Mouse (Mus musculus) R1 (cell line): ENCODE measurements at regions not wholly inside any gene's neighbourhood (a gene's known extent, or its start where the extent isn't known, plus 50 kb on each side); places are given as distances from the start of the nearest gene placed in this dataset.
A peak's percentile ranks its signal among the peaks of the same experiment; 100 is the strongest.

Experiments
- DNase-seq: peaks from one replicate; pipeline ENCODE4 v3.0.0-alpha.2; 2018; ENCODE audit warnings: low read depth, low spot score

DNA sequence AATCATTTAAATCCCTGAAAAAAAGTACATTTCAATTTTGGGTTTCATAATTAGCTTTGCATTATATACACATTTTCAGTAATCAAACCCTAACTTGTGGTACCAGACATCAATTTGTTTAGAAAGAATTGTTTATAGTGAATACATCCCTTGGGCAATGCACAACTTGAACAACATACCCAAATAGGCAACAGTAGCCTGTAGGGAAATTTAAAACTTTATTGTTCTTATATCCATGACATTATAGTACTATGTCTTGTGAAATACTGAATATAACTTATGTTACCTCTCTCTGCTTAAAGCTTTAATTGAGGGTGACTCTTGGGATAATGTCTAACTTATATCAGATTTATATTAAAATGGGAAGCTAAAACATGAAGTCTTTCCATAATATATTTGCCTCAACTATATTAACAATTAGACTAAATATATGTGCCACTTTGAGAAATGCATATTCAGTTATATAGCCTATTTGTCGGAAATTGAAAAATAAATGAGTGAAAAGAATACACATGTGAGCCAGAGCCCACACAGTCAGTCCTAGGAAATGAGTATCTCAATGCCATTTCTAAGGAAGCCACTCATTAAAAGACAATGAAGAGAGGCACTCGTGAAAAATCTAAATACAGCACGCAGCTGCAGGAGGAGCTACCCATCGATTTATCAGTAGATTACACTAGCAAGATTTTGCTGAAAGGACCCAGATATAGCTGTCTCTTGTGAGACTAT lies 458.1 kb upstream of the Slitrk6 start:
- no peak for DNase-seq

DNA sequence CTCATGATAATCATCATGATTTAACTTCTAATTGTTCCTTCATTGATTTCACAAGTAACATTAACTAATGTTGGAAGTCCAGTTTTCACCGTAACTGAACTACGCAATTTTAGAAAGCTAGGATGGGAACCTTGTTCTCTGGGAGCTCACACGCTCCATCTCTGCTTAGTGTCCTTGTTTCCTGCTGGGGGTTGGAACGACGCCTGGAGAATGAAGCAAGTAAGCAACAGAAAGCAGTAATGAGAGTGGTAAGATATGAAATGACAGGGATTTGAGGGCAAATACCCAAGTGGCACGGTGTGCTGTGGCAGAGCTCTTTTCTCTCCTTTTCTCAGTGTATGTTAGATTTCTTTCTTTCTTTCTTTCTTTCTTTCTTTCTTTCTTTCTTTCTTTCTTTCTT lies 448.0 kb upstream of the Slitrk5 start:
- no peak for DNase-seq

GRCm38 (mm10) chr14:111239121-111239520 lies 435.8 kb upstream of the Slitrk5 start:
- no peak for DNase-seq

DNA sequence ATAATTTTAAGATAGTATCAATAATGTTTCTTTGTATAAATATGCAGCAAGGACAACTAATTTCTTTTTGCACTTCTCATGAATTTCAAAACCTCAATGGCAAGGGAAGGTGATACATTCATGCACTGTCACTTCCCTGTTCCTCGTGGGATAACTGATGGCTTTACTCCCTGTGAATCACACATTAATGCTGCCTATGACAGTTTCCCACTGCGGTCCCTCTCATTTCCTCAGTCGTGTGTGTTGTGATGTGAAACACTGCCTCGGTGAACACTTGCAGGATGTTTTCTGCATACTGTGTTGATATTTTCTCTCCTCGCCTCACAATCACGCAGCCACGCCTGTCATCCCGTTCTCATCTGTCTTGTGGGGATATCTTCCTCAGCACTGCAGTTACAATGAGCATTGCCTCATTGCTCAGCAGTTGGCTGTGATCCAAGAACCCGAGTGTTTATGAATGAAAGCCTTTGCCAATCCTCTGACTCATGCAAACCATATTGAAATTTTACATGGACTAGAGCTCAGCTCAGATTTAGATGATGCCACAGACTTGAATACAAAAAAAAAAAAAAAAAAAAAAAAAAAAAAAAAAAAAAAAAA lies 425.4 kb upstream of the Slitrk5 start:
- DNase-seq, result no peak

DNA sequence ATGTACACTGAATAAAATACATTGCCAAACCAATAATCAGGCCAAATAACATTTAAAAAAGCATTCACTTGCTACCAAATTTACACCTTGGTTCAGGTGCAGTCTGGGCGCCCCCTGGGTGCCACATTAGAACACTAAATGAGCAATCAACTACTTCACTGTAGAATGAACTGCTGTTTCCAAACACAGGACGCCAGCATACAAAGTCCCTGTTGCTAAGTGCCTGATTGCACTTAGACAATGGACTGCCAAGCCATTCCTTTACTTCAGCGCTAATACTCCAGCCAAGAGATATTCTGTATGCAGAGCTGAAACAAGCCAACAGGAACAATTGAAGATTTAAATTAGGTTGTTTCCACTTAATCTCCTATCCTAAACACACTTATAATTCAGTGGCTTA lies 421.7 kb upstream of the Slitrk5 start:
- peak; percentile 14 for DNase-seq

DNA sequence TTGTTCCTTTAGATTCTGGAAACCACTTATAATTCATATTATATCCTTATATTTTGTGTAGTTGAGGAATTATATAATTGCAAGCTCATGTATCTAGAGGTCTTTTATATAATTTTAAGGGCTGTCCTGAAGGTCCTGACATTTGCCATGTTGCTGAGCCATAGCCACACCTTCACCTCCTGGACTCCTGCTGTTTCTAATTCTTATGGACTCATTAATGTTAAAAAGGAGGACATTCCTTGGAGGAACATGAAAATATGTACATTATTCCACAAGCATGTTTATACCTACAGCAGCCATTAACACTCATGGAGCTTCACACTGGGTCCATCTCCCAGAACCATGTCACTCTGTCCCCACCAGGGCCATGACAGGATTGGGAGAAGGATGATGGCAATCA lies 413.2 kb upstream of the Slitrk5 start:
- DNase-seq, result peak; percentile 83

DNA sequence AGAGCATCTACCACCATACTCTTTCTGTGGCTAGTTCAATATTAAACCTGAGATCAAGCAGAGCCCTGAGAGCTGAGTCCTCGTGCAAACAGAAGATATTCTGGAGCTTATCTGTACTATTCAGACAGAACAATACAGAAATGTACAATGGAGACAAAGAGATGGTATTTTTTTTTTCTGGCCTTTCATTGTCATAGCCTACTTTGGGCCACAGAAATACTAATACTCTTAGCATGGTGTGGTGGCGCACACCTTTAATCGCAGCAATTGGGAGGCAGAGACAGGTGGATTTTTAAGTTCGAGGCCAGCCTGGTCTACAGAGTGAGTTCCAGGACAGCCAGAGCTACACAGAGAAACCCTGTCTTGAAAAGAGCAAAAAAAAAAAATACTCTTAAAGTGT lies 404.7 kb upstream of the Slitrk5 start:
- DNase-seq, result no peak

DNA sequence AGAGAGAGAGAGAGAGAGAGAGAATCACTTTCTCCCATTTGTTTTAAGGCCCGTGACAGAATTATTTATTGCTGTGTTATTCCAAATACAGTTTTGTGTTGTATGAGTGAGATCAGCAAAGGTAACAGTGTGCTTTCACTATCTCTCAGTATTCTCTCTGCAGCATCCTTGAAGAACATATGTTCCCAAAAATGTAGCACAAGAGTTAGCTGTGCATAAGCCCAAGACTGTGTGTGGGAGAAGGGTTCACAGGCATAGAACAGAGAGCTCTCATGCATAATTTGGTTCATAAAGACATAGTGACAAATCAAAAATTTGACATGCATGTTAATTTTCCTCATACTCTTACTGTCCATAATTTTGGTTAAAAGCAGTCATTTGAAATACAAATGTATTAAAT lies 393.5 kb upstream of the Slitrk5 start:
- no peak for DNase-seq

GRCm38 (mm10) chr14:111283681-111284461 lies 391.0 kb upstream of the Slitrk5 start:
- peak; percentile 4 for DNase-seq

- no peak for DNase-seq
Measured at GRCm38 (mm10) chr14:111285981-111286380, 388.9 kb upstream of the Slitrk5 start.

DNA sequence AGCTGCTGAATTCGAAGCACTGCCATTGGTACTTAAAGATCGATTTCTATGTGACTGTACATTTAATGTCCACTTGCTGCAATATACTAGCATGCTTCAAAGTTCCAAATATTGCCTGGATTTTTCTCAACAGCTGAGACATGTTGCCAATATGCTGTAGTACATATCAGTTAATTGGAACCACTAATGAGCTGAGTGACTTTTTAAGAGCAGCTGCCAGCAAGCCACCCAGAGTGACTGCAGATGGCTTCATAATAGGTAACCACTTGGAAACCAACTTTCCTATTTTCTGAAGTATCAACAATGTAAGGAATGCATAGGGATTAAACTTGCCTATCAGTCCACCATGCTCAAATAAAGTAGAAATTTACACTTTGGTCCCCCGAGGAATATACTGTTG lies 379.4 kb upstream of the Slitrk5 start:
- DNase-seq, result no peak

DNA sequence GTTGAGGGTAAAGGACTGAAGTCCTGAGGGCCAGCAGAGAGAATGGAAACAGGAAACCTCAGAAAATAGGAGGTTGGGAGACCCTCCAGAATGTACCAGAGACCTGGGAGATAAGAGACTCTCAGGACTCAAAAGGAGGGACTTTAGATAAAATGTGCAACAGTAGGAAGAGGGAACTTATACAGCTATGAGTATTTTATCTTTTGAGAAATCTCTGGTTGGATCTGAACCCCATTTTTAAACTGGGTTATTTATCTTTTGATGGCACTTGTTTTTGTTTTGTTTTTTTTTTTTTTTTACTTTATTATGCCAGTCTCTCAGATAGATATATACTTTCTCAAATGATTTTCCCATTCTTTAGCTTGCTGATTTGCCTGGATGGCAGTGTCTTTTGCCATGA lies 377.1 kb upstream of the Slitrk5 start:
- DNase-seq, result no peak

DNA sequence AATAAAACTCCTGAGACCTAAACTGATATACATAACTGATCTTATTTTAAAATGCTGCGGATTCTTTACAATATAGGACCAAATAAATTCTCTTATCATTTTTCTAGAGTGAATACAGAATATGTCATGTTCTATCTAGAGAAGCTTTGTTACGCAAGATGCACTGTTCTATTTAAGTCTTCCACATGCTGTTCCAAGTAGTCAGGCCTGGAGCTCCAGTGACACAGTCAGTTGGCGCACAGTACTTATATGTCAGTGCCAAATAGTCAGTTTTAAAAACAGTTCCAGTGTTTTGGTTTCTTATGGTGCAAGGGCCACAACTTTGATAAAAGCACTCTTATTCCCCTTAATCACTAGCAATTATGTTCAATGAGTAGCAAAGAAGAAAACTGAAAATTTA lies 344.3 kb upstream of the Slitrk5 start:
- DNase-seq, result no peak

DNA sequence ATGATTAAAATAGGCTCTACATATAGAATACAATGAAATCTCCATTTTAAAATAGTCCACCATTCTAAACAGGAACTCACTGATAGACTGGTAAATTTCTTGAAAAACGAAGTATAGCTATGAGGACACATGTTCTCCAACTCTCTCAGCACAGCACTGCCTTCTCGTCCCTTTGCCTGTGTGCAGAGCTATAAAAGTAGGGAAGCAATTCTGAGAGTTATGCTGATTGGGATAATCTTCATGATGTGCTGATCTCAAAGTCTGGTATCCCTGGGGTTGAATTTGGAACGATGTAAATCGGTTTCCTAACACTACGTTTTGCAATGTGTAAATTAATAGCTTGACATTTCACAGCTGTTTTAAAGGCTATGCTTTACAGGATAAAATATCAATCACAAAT lies 321.4 kb upstream of the Slitrk5 start:
- no peak for DNase-seq

DNA sequence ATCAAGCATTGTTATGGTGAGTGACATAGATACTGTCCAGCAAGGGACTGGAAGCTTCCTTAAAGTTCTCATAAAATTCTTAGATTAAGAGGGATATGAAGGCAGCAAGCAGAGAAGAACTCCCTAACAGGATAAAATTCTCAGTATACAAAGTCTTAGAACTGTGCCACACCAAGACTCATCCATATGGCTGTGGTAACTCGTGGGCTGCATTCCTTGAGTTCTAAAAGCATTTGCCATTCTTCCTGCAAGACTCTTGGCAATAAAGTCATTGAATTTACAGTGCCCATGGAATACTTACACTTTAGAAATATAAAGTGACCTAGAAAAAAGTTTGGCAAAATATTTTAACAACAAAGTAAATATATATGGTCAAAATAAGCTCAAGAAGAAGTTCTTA lies 278.1 kb upstream of the Slitrk5 start:
- DNase-seq, result no peak

DNA sequence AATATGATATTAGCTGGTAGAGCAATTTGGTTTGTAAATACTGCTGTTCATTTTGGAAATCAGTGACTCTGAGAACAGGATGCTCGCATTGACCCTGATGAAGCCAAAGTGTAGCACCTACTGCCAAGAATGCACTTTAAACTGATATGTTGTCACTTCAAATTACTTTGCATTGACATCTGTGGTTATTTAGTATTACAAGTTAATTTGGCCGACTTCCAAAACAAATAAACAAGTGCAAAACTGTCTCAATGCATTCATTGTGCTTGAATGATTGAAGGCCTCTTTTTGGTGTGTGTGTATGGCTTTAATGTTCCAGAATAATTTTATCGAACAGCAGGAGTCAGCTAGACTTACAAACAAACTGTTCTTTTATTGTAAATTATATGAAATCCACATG lies 274.1 kb upstream of the Slitrk5 start:
- DNase-seq, result no peak

DNA sequence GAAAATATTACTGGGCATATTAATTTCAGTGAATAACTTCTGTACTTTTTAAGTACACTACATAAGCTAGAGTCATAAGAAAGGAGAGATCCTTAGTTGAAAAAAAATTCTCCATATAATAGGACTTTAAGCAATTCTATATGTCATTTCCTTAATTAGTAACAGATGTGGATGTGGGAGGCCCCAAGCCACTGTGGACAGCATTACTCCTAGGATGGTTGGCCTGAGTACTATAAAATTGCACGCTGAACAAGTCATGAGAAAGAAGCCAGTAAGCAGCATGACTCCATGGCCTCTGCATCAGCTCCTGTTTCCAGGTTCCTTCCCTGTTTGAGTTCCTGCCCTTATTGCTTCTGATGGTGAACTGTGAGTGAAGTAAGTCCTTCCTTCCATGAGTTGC lies 272.4 kb upstream of the Slitrk5 start:
- DNase-seq, result no peak

GRCm38 (mm10) chr14:111403555-111403954 lies 271.3 kb upstream of the Slitrk5 start:
- DNase-seq, result no peak

GRCm38 (mm10) chr14:111413543-111413942 lies 261.4 kb upstream of the Slitrk5 start:
- no peak for DNase-seq

DNA sequence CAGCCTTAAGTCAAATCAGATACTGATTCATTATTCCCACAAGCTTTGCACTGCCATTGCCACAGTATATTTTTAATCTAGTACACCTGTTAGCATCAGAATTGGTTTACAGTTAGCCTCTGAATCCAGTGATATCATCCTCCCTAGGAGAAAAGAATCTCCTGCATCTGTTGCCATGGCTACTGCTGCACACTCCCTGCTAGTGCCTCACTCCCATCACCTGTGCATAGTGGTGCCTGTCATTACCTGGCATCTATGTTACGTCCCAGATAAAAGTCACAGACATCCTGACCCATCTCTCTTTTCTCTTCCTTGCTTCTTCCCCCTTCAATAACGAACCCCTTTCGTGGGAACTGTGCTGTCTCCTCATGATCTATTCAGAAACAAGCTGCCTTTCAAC lies 256.4 kb upstream of the Slitrk5 start:
- no peak for DNase-seq

GRCm38 (mm10) chr14:111429101-111429857 lies 245.6 kb upstream of the Slitrk5 start:
- DNase-seq, result peak; percentile 97
